Mouse (Mus musculus) stomach, postnatal 0 days (tissue): ENCODE measurements around the gene Snph.

ENCODE experiments used
- CTCF ChIP-seq: IDR thresholded peaks from 2 replicates; pipeline ENCODE4 v1.5.1; 2016; ENCODE audit warnings: antibody characterized with exemption, low read depth, mild to moderate bottlenecking, moderate library complexity
- EP300 ChIP-seq: optimal IDR thresholded peaks from 2 replicates; pipeline ENCODE3; 2016; ENCODE audit warnings: antibody characterized with exemption

DNA sequence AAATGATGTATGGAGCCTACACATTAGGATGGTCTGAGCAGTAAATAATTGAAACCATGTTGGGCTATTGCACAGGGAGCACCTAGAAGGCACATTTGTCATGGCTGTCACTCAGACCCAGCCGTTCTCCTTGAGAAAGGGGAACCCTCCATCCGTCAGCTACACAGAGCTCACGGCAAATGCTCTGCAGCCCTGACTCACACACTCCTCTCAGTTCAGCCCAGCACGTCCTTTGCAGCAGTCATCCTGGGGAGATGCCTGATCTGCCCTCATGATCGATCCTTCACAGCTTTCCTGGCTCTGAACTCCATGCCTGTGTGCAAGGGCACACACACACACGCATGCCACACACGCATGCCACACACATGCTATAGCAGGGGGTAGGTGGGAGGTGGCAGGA, 3.1 kb downstream of the Snph start:
- no peak for TF ChIP-seq CTCF
- TF ChIP-seq EP300: no peak
